Mouse (Mus musculus): ENCODE results near the gene Olfr1062.
"Not testable (repeated sequence)": the region's sequence is repeated elsewhere in the genome, so short reads cannot be mapped to it uniquely, and the experiment has no call there.

Olfr1062 gene

GRCm38 (mm10) chr2:86426649-86427048, at the start of gene Olfr1062:
TSS of gene Olfr1062 (minus strand) at chr2:86426749.
- not testable (repeated sequence) for DNase-seq (ENCODE audit: low spot score)

GRCm38 (mm10) chr2:86464442-86465109, 38.0 kb upstream of the Olfr1062 start:
- peak; percentile 82 for DNase-seq (ENCODE audit: low spot score)

GRCm38 (mm10) chr2:86460434-86460833, 33.9 kb upstream of the Olfr1062 start:
- no peak for DNase-seq (ENCODE audit: low spot score)

- no peak for DNase-seq (ENCODE audit: low spot score)
Observed at GRCm38 (mm10) chr2:86456169-86456568, 29.6 kb upstream of the Olfr1062 start, which contains the start of gene Olfr1066. TSS of gene Olfr1066 (minus strand) at chr2:86456269.

- DNase-seq (ENCODE audit: low spot score) = not testable (repeated sequence)
Observed at GRCm38 (mm10) chr2:86450491-86450890, 23.9 kb upstream of the Olfr1062 start, which contains the start of gene Olfr1065. TSS of gene Olfr1065 (minus strand) at chr2:86450591.

GRCm38 (mm10) chr2:86442101-86442500, 15.6 kb upstream of the Olfr1062 start:
- DNase-seq (ENCODE audit: low spot score) = not testable (repeated sequence)

GRCm38 (mm10) chr2:86428511-86428910, 2.0 kb upstream of the Olfr1062 start:
- DNase-seq (ENCODE audit: low spot score) = not testable (repeated sequence)

GRCm38 (mm10) chr2:86413950-86414349, 12.6 kb downstream of the Olfr1062 start, which contains the start of gene Olfr1061:
TSS of gene Olfr1061 (minus strand) at chr2:86414050.
- no peak for DNase-seq (ENCODE audit: low spot score)

- no peak for DNase-seq (ENCODE audit: low spot score)
Observed at GRCm38 (mm10) chr2:86395114-86395513, 31.4 kb downstream of the Olfr1062 start.

- DNase-seq (ENCODE audit: low spot score) = not testable (repeated sequence)
Observed at GRCm38 (mm10) chr2:86388461-86388860, 38.1 kb downstream of the Olfr1062 start, which contains the start of gene Olfr1058. TSS of gene Olfr1058 (minus strand) at chr2:86388561.

- no peak for DNase-seq (ENCODE audit: low spot score)
Observed at GRCm38 (mm10) chr2:86378293-86378692, 48.3 kb downstream of the Olfr1062 start, which contains the start of gene Olfr1057. TSS of gene Olfr1057 (minus strand) at chr2:86378393.
